Mouse (Mus musculus) thymus, adult 18-20 months (tissue): ENCODE measurements around the gene Itgb2.

Experiments
- DNase-seq, 2 experiments: peaks; one replicate each; pipeline ENCODE4 v3.0.0; 2022; ENCODE audit warnings: mixed read lengths in 2 of 2

Gene Itgb2

GRCm38 (mm10) chr10:77530140-77530539 lies at the start of gene Itgb2:
Gene Itgb2, plus strand, starts transcription at chr10:77530252.
- peak; percentile 82 to 91 for DNase-seq

GRCm38 (mm10) chr10:77481814-77482213 lies 48.2 kb upstream of the Itgb2 start:
- DNase-seq = no peak

DNA sequence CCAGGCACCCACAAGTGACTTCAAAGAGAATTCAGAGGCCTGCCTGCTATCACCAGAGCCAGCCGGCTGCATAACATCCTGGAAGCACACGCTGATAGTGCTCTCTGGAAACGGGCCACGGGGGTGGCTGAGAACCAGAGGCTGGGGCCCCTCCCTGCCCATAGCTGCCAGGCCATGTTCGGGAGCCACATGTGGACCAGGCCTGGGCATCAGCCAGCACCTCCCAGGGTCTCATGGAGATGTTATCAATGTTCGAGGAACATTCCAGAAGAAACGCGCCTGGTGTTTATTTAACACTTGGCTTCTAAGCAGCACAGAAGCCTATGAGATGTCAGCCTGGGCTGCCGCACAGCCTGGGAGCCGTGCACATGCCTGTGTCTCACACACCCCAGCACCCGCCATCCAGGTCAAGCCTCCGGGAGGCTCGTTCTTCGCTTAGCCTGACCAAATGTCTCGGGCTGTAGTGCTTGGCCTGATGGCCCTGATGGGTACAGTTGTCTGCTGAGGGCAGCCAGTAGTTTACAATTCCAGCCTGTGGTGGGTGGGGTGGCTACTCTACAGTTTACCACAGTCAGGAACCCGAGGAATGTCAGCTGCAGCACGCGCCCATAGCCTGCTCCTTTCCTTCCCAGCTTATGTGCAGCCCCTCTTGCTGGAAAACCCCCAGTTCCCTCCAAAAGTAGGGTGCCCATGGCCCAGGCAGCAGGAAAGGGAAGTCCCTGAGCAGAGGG lies 45.7 kb upstream of the Itgb2 start:
- no peak for DNase-seq

DNA sequence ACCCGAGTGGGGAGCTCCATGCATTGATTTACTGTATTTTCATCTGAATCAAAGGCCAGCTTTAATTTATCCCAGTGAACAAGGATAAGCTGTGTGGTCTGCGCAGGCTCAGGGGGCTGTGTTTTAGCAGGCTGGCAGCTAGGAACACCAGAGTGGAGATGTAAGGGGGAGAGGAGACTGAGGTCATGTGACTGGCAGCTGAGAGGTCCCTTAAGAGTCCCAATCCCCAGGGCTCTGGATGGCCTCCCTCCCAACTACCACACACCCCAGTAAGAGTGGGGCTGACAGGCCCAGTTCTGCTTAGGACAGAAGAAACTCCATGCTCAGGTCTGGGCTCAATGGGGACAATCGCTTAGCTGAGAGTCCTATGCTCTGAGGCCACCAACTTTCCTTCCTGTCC lies 44.3 kb upstream of the Itgb2 start:
- no peak for DNase-seq

GRCm38 (mm10) chr10:77488168-77488567 lies 41.9 kb upstream of the Itgb2 start:
- DNase-seq = no peak

GRCm38 (mm10) chr10:77491585-77491984 lies 38.5 kb upstream of the Itgb2 start:
- no peak for DNase-seq

- no peak for DNase-seq
Measured at GRCm38 (mm10) chr10:77492885-77493284, 37.2 kb upstream of the Itgb2 start.

DNA sequence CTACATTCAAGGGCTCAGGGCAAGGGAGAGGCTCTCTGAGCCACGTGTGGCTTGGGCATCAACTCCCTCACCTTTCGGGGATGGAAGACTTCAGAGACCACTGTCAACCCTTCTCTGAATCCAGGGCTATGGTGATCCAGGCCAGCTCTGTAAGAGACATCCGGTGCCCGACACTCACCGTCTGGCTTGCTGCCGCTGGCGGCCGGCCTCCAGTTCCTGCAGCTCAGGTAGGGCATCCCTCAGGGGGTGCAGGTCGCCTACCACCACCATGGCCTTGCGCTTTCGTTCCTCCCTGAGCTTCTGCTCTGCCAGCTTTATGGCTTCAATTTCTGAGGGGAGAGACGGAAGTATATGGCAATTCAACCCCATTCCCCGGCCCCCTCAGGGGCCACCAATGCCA lies 32.9 kb upstream of the Itgb2 start:
- no peak for DNase-seq

DNA sequence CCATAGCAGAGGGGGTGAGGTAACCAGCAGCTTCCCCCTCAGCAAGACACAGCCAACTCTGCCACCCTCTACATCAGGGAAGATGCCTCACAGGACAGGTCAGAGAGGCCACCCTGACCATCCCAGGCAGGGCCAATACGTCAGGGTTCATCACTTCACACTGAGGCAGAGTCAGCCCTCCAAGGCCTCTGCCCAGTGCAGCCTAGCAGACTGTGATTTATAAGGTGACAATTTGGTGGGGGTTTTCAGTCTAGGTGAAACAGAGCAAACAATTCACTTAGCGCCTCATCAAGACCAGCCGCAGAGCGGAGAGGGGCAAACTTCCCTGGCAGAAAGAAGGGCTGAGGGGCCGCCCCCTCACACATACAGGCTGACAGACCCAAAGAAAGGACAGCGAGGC lies 31.8 kb upstream of the Itgb2 start:
- no peak for DNase-seq

DNA sequence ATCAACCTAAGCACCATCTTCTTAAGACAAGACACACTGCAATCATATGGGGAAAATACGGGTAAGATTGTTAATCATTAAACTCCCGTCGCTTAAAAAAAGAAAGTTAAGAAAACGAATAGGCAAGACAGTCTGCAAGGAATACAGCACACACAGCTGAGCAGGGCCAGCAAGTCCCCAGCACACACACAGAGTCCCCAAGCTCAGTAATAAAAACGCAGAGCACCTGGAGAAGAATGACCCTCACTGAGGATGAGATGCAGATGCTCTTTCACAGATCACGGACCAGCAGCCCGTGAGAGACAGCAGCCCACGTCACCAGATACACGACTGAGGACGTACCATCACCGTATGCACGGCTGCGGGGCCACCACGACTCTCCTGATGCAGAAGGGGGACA lies 29.4 kb upstream of the Itgb2 start:
- no peak for DNase-seq

GRCm38 (mm10) chr10:77502967-77503922 lies 26.8 kb upstream of the Itgb2 start:
- DNase-seq = no peak

- no peak for DNase-seq
Measured at GRCm38 (mm10) chr10:77504143-77504542, 25.9 kb upstream of the Itgb2 start.

DNA sequence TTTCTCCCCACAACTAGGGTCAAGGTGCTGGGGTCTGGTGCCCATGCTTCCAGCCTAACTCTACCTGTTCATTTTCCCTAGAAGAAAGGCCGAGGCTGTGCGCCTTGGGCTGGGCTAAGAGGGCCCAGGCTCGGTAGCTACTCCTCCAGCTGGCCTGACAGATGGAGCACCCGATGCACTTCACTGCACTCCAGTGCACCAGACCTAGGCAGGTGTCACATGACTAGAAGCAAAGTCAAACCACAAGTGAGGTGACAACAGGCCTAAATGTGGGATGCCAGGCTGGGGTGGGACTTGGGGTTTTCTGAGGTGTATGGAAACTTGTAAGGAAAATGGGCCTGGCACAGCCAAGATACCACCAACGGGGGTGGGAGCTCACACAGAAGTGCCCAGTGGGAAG lies 23.5 kb upstream of the Itgb2 start:
- no peak for DNase-seq

- no peak for DNase-seq
Measured at GRCm38 (mm10) chr10:77506961-77507577, 23.0 kb upstream of the Itgb2 start.

DNA sequence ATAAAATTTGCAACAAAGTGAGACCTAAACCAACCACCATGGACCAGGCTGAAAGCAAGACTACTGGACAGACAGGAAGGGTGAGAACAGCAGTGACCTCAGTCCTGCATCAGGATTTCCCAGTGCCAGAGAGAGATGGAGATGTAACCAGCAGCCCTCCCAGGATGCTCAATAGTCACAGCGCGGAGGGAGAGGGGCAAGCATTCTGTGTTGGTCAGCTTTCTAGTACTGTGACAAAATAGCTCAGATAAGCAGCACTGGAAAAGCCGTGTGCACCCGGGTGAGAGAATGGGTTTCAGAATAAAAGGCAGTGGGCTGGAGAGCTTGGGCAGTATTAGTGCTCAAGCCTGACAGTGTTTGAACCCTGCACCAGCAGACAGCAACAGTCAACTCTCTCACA lies 22.3 kb upstream of the Itgb2 start:
- DNase-seq = no peak

DNA sequence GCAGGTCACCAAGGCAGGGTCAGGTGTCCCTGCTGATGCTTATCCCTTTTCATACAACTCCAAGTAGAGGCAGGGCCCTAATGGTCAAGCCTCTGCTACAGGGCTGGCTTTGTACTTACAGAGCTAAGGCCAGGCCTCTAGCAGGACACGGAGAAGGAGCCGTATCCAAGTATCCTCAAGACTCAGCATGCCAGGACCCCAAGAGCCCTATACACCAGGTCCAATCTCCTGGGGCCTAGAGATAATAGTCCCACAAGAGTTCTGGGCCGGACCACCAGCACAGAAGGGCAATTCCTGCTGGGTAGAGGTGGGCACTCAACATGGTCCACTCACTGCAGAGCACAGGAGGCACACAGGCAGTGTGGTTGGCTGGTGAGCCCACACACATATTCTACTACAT lies 21.3 kb upstream of the Itgb2 start:
- DNase-seq = no peak

- DNase-seq = peak; percentile 46 to 59
Measured at GRCm38 (mm10) chr10:77509403-77510187, 20.5 kb upstream of the Itgb2 start.

DNA sequence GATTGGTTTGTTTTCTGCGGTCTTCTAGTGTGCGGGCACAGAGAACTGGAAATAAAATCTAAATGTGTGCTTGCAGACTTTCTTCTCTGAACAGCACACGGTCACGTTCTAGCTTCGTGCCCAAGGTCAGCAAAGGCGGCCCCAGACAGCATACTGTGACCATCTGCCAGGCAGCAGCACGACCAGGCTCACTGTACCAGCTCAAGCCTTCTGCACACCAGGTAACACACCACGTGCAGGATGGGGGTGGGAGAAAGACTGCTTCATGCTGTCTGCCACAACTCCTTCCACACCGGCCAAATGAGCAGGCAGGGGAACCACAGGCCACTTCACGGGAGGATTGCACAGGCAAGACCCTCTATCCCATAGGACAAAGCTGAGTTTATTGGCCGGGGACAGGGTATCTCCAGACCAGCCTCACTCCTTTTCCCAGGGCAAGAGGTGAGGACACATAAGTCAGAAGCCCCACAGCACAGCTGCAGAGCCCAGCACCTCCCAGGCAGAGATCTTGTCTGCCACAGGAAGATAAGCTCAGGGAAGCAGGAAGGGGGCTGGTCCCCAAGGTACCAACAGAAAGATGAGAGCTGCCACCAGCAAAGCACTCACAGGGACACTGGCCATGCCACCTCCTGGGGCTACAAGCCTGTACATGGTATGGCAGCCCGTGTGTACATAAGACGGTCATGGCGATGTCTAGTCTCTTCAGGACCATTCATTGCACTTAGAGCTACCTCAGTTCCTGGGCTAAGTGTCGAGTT lies 19.6 kb upstream of the Itgb2 start:
- DNase-seq = no peak

DNA sequence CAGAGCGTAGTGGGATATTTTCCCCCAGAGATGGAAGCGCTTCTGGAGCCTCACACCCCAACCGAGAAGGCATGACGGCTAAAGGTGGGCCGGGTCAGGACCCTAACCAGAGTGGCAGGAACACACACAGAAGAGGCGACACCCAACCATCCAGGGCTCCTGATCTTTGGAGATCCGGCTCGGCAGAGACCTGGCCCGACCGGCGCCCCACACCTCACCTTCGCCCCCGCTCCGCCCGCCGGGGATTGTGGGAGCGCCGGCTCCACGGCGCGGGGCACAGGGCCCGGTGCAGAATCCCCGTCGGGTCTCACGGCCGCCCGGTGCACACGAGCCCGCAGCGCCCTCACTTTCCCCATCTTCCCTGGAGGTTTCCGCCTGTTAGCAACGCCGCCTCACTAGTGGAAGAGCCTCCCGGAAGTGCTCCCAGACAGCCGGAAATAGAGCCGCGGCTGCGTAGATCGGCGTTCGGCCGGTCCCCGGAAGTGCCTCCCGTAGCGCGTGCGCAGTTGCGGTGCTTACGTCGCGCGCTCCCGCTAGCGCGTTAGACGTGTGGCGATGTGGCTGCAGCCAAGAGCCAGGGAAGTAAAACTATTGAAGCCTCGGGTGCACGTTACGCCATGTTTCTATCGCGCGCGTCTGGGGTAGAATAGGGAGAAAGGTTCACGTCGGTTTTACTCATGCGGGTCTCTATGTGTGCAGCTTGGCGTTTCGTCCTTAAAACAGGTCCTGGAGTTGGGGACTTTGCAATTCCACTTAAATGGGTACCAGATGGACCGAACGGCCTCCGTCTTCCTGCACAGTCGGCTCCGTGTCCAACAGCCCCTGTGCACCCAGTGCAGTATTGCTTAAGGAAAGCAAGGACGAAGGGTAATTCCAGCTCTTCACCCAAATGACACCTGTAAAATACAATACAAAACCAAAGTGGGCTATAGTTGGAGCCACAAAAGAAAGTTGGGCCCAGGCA lies 14.4 kb upstream of the Itgb2 start, which contains the start of gene Fam207a:
Gene Fam207a, minus strand, starts transcription at position 401 of the 964 bp plus-strand sequence.
- peak; percentile 92 for DNase-seq

GRCm38 (mm10) chr10:77516379-77516951 lies 13.6 kb upstream of the Itgb2 start:
- no peak for DNase-seq
